Mouse (Mus musculus): Measurements from ENCODE around the gene Ppp1r7. TPM values are rescaled to one million over a fixed set of nuclear protein-coding genes. Genes with fewer than 3 reads are reported as not detected.

The Ppp1r7 gene
- polyA plus RNA-seq, 1 experiment: 4.2 TPM

GRCm38 (mm10) chr1:93401191-93402052, 58.8 kb downstream of the Ppp1r7 start:
- Histone ChIP-seq H3K4me3 (replicated peaks; ENCODE audit: extremely low read depth, low read depth, low read length) (peak overlapping the region; percentile 62), H3K4me1 (ENCODE audit: control insufficient read depth, insufficient read depth, low read length) (no peaks in the 10 kb centered on the region; the same call in 1 of the 2 replicates)
- no peak for TF ChIP-seq CTCF (IDR thresholded peaks at IDR 0.05; ENCODE audit: insufficient read depth, low read length)
- TF ChIP-seq POLR2A (IDR thresholded peaks at IDR 0.05; ENCODE audit: borderline replicate concordance, extremely low read depth, low read depth, low read length): peak; percentile 13; the same call in 1 of the 2 replicates
- DNase-seq: peak; percentile 28
- WGBS: 13% methylated on average over 38 of the region's 38 CpGs

GRCm38 (mm10) chr1:93403403-93403802, 60.7 kb downstream of the Ppp1r7 start:
- TF ChIP-seq POLR2A (IDR thresholded peaks at IDR 0.05; ENCODE audit: borderline replicate concordance, extremely low read depth, low read depth, low read length) (no peak), CTCF (IDR thresholded peaks at IDR 0.05; ENCODE audit: insufficient read depth, low read length) (no peak)
- Histone ChIP-seq H3K4me3 (replicated peaks; ENCODE audit: extremely low read depth, low read depth, low read length) (no peak overlapping the region), H3K4me1 (ENCODE audit: control insufficient read depth, insufficient read depth, low read length) (no peaks in the 10 kb centered on the region; the same call in 1 of the 2 replicates)
- no peak for DNase-seq
- WGBS: 74% methylated on average over 4 of the region's 4 CpGs

Other genes with a start within 250 kb of the Ppp1r7 start
- gene Kif1a, start 240.9 kb upstream of the Ppp1r7 start, polyA plus RNA-seq (2012; rRNA removed): 2.0 and 2.7 TPM in 2 replicates
- not detected in 2 replicates for gene Agxt, start 207.6 kb upstream of the Ppp1r7 start, polyA plus RNA-seq (2012; rRNA removed)
- gene 2310007B03Rik, start 181.9 kb upstream of the Ppp1r7 start, polyA plus RNA-seq (2012; rRNA removed): 72.6 and 75.8 TPM in 2 replicates
- gene Crocc2, start 174.1 kb upstream of the Ppp1r7 start, polyA plus RNA-seq (2012; rRNA removed): 2.2 and 2.8 TPM in 2 replicates
- 26.6 and 28.1 TPM in 2 replicates for gene Sned1, start 107.0 kb upstream of the Ppp1r7 start, polyA plus RNA-seq (2012; rRNA removed)
- gene Mterf4, start 36.9 kb upstream of the Ppp1r7 start, polyA plus RNA-seq (2012; rRNA removed): 7.4 and 9.8 TPM in 2 replicates
- 0.69 and 0.86 TPM in 2 replicates for gene Pask, start 628 bp downstream of the Ppp1r7 start, polyA plus RNA-seq (2012; rRNA removed)
- 0.59 and 0.69 TPM in 2 replicates for gene Ano7, start 31.1 kb downstream of the Ppp1r7 start, polyA plus RNA-seq (2012; rRNA removed)
- 52.2 and 61.2 TPM in 2 replicates for gene Hdlbp, start 136.0 kb downstream of the Ppp1r7 start, polyA plus RNA-seq (2012; rRNA removed)
- 4.2 and 4.7 TPM in 2 replicates for gene Farp2, start 169.2 kb downstream of the Ppp1r7 start, polyA plus RNA-seq (2012; rRNA removed)